Mouse (Mus musculus) embryonic facial prominence, embryonic 15.5 days (tissue): Measurements from ENCODE around the gene Decr2. TPM values are rescaled to one million over a fixed set of nuclear protein-coding genes. Genes with fewer than 3 reads are reported as not detected.
"Not testable (repeated sequence)": the region's sequence is repeated elsewhere in the genome, so short reads cannot be mapped to it uniquely, and the experiment has no call there.

ENCODE experiments used
- ATAC-seq: fragments of 200-750 bp; cut with Nextera tagmentation; 2 replicates; pipeline ENCODE4 v1.8.0; 2017; ENCODE audit warnings: low read depth, moderate TSS enrichment; ENCODE audit not compliant: insufficient number of reproducible peaks, low FRiP score, low TSS enrichment
- H3K27ac ChIP-seq: fragments of 300-500 bp; sonication (generic); replicated peaks from 2 replicates; pipeline ENCODE4 v1.5.1; 2015; ENCODE audit warnings: mild to moderate bottlenecking, inconsistent platforms
- H3K27me3 ChIP-seq: fragments of 300-500 bp; sonication (generic); 2 replicates; pipeline ENCODE4 v1.6.1; 2015; ENCODE audit warnings: inconsistent platforms
- H3K36me3 ChIP-seq: fragments of 300-500 bp; sonication (generic); 2 replicates; pipeline ENCODE4 v1.6.1; 2015; ENCODE audit warnings: mild to moderate bottlenecking, inconsistent platforms
- H3K4me1 ChIP-seq: fragments of 300-500 bp; sonication (generic); 2 replicates; pipeline ENCODE4 v1.6.1; 2015; ENCODE audit warnings: inconsistent platforms
- H3K4me2 ChIP-seq: fragments of 300-500 bp; sonication (generic); replicated peaks from 2 replicates; pipeline ENCODE4 v1.6.1; 2015; ENCODE audit warnings: mild to moderate bottlenecking, inconsistent platforms
- H3K4me3 ChIP-seq: fragments of 300-500 bp; sonication (generic); replicated peaks from 2 replicates; pipeline ENCODE4 v1.5.1; 2015; ENCODE audit warnings: mild to moderate bottlenecking, inconsistent platforms
- H3K9ac ChIP-seq: fragments of 300-500 bp; sonication (generic); 2 replicates; pipeline ENCODE4 v1.6.1; 2015; ENCODE audit warnings: inconsistent platforms
- H3K9me3 ChIP-seq: fragments of 300-500 bp; sonication (generic); replicated peaks from 2 replicates; pipeline ENCODE4 v1.6.1; 2016; ENCODE audit warnings: inconsistent platforms
- WGBS: fragments of 180-500 bp; shearing (Covaris S2); methylation state at CpG from one replicate; pipeline ENCODE4 v1.1.7; 2015; 5-methylcytosine and 5-hydroxymethylcytosine counted together
- polyA plus RNA-seq: library from polyadenylated mRNA; unstranded; fragments of >200 nt; fragmentation: Nextera tagmentation; extraction: Ambion mirVana; gene quantifications from 2 replicates; pipeline ENCODE4 v1.2.1, GENCODE M21; 2015

Gene Decr2
- polyA plus RNA-seq, 1 experiment from 2014 or later, result 42.6 TPM

DNA sequence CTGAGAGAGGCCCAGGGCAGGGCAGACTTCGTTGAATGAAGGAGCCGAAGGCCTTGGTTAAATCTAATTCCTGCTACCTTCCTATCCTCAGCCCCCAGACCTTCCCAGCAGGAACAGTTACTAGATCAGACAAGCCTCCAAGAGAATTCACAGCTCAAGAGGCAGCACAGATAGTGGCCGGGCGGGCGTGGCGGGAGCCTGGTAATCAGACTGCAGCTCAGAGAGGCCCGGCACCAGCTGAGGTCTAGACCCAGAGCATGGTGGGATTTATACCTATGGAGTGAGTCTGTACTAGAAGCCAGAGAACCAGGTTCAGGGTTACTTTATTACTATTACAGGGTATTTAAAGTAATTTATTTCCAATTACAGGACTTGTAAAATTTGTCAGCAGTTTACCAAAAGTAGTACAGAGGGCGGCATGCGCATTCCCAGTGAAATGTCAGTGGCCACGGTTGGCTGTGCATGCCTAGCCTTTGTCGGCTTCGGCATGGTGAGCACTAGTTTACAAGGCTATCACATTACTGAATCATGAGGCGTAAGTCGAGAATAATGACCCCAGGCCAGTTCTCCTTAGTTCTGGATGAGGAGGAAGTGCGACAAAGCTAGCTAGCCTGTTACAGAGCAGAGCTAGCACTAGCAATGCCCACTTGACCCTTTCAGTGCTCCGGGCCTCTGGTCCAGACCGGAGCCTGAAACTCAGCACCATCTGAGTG is 35.8 kb downstream of the Decr2 start:
- Histone ChIP-seq H3K9me3 (no peaks in the 10 kb centered on the region), H3K27ac (no peak overlapping the region), H3K36me3 (peaks cover 10% of the 10 kb centered on the region; the same call in 1 of the 2 replicates), H3K4me3 (no peak overlapping the region), H3K9ac (no peak overlapping the region), H3K27me3 (no peaks in the 10 kb centered on the region), H3K4me2 (no peak overlapping the region), H3K4me1 (no peaks in the 10 kb centered on the region)
- 51% methylated on average over 17 of the region's 17 CpGs for WGBS
- ATAC-seq, result no peak

DNA sequence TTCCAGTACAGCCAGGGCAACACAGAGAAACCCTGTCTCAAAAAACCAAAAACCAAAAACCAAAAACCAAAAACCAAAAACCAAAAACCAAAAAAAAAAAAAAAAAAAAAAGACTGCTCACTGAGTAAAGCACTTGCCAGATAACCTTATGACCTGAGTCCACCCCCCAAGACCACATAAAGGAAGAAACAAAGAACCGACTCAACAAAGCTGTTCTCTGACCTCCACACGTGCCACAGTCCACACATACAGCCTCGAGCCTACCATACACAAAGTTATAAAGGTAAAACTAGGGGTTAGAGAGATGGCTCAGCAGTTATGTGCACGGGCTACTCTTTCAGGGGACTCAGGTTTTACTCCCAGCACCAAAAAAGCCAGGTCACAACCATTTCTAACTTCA is 37.4 kb downstream of the Decr2 start:
- Histone ChIP-seq H3K4me2 (no peak overlapping the region), H3K9me3 (no peaks in the 10 kb centered on the region), H3K4me1 (0 out of 2 replicates have a peak, but pooled peaks cover 4% of the 10 kb centered on the region), H3K4me3 (no peak overlapping the region), H3K27ac (no peak overlapping the region), H3K9ac (no peak overlapping the region), H3K36me3 (0 out of 2 replicates have a peak, but pooled peaks cover 5% of the 10 kb centered on the region), H3K27me3 (no peaks in the 10 kb centered on the region)
- 94% methylated on average over 4 of the region's 4 CpGs for WGBS
- no peak for ATAC-seq

DNA sequence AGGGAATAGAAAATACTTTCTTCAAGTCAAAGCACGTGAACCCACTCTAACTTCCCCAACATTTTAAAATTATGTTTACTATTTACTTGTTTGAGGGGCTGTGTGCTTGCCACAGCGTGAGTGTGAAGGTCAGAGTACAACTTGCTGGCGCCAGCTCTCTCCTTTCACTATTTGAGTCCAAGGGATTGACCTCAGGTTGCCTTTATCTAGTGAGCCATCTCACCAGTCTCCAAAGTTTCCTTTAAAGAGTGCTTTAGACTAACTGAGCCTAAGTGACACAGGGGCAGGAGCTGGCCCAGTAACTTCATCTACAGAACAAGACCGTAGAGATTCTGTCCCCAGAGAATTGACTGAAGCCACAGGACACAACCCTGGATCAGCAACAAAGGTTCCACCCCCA is 38.1 kb downstream of the Decr2 start:
- H3K9me3 ChIP-seq, result no peaks in the 10 kb centered on the region
- H3K27me3 ChIP-seq, result no peaks in the 10 kb centered on the region
- H3K9ac ChIP-seq, result no peak overlapping the region
- ATAC-seq, result no peak
- H3K27ac ChIP-seq, result no peak overlapping the region
- 0 out of 2 replicates have a peak, but pooled peaks cover 4% of the 10 kb centered on the region for H3K4me1 ChIP-seq
- WGBS, result 87% methylated on average over 4 of the region's 4 CpGs
- H3K36me3 ChIP-seq, result 0 out of 2 replicates have a peak, but pooled peaks cover 5% of the 10 kb centered on the region
- H3K4me2 ChIP-seq, result no peak overlapping the region
- no peak overlapping the region for H3K4me3 ChIP-seq

DNA sequence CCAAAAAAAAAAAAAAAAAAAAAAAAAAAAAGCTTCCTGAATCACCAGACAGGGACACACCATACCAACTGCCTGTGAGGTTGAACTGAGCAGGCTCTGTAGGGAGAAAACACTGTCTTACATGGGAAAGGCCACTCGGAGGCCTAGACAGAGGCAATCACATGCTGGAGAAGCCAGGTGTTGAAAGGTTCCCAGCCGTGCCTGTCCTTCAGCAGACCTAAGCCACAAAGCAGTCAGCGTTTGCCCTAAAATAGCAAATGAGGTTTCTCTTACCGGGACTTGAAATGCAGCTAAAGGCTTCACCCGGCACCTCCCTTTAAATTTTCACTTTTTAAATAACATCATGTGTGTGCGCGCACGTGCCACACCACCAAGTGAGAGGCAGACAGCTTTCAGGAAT is 42.0 kb downstream of the Decr2 start:
- H3K36me3 ChIP-seq, result 0 out of 2 replicates have a peak, but pooled peaks cover 5% of the 10 kb centered on the region
- WGBS, result 78% methylated on average over 8 of the region's 8 CpGs
- H3K4me1 ChIP-seq, result 0 out of 2 replicates have a peak, but pooled peaks cover 4% of the 10 kb centered on the region

DNA sequence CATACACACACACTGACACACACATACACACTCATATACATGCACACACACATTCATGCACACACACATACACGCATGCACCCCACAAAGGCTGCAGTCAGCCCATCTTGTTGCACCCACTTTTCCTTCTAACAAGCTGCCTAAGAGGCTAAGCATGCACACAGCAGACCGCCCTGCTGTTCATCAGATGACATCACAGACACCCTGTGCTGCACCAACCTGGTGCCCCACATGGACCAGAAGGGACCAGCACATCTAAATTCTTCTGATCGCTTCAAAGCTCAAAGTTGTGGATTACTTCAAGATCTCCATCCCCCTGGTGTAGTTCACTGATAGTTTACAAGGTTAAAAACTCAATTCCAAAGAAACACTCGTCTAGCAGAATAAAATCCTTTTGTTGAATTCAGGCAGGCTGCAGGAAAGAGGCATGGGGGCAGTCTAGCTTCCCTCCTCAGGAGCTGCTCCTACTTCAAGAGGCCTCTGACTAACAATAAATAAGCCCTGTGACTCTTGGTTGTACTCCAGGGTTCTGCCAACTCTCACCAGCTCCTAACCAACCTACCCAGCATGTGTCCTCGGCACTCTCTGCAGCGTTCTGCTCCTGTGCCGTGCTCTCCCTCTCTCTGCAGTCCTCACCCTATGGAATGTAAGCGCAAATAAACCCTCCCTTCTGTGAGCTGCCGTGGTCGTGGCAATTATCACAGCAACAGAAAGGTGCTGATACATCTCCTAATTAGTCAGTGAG is 43.7 kb downstream of the Decr2 start:
- Histone ChIP-seq H3K4me2 (no peak overlapping the region), H3K36me3 (0 out of 2 replicates have a peak, but pooled peaks cover 5% of the 10 kb centered on the region), H3K4me3 (no peak overlapping the region), H3K9me3 (no peaks in the 10 kb centered on the region), H3K9ac (no peak overlapping the region), H3K27ac (no peak overlapping the region), H3K4me1 (peaks cover 9% of the 10 kb centered on the region; the same call in 1 of the 2 replicates), H3K27me3 (no peaks in the 10 kb centered on the region)
- WGBS, result 53% methylated on average over 10 of the region's 10 CpGs
- ATAC-seq, result no peak

More for the DNA sequence above, 42.0 kb downstream of the Decr2 start:
- ATAC-seq, result no peak
- H3K4me3 ChIP-seq, result no peak overlapping the region
- no peaks in the 10 kb centered on the region for H3K27me3 ChIP-seq
- no peak overlapping the region for H3K9ac ChIP-seq
- H3K4me2 ChIP-seq, result no peak overlapping the region
- no peak overlapping the region for H3K27ac ChIP-seq
- H3K9me3 ChIP-seq, result no peaks in the 10 kb centered on the region

DNA sequence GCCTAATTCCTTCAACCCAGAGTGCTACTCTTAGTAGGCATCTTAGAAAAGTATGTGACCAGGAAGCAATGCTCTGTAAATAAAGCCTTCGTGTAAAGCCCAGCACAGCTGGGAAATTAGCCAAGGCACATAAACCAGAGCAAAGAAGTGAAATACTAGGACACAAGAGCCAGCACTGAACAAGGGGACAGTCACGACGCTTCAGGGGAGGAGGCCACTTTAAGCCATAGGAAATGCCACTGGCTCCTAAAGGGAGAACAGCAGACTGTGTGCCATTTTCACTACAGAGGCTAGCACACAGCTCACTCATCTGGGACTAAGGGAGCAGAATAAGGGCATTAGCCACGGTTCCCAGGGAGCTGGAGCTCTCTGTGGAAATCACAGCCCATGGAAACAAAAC is 44.9 kb downstream of the Decr2 start:
- Histone ChIP-seq H3K36me3 (0 out of 2 replicates have a peak, but pooled peaks cover 5% of the 10 kb centered on the region), H3K4me2 (no peak overlapping the region), H3K9ac (no peak overlapping the region), H3K9me3 (no peaks in the 10 kb centered on the region), H3K4me1 (peaks cover 12% of the 10 kb centered on the region; the same call in 1 of the 2 replicates), H3K27ac (no peak overlapping the region), H3K4me3 (no peak overlapping the region), H3K27me3 (no peaks in the 10 kb centered on the region)
- no peak for ATAC-seq
- 54% methylated on average over 4 of the region's 4 CpGs for WGBS

DNA sequence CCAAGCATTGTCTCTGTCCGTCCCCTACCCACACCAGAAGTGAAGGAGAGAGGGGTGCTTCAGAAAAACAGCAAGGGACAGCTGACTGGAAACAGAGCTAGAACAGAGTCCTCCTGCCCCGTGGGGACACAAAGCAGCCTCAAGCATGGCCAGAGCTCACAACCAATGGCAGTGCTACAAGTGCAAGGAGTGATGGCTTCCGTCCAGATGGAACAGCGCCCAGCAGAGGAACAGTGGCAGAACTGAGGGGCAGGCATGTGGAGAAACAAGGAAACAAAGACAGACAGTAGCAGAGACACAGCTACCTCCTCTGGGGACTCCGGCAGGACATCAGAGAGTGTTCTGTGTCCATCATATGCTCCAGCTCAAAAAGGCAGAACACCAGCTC is 46.9 kb downstream of the Decr2 start:
- Histone ChIP-seq H3K9ac (no peak overlapping the region), H3K4me1 (peaks cover 9% of the 10 kb centered on the region; the same call in 1 of the 2 replicates), H3K27me3 (no peaks in the 10 kb centered on the region), H3K27ac (no peak overlapping the region), H3K4me3 (no peak overlapping the region), H3K9me3 (no peaks in the 10 kb centered on the region), H3K4me2 (no peak overlapping the region), H3K36me3 (no peaks in the 10 kb centered on the region)
- WGBS, result 68% methylated on average over 5 of the region's 5 CpGs
- ATAC-seq, result no peak

DNA sequence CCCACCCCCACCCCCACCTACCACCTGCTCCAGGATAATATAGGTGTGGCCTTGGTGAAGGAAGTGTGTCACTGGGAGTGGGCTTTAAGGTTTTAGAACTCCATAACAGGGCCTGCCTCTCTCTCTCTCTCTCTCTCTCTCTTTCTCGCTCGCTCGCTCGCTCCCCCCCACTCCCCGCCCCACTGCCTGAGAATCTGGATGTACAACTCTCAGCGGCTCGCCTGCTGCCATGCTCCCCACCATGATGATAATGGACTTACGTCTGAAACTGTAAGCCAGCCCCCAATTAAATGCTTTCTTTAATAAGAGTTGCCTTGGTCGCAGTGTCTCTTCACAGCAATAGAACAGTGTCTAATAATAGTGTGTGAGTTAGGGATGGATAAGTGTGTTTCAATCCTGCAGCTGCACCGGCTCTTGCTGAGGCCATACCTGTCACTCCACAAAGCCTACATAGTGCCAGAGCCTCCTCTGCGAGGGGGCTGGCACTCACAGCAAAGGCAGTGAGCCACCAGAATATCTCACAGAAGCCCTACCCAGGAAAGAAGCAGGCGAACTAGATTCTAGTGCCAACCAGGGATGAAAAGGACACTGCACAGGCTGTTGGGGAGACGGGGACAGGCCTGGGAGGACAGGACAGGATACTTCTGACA is 47.4 kb downstream of the Decr2 start:
- Histone ChIP-seq H3K27me3 (no peaks in the 10 kb centered on the region), H3K9me3 (no peaks in the 10 kb centered on the region), H3K4me1 (peaks cover 9% of the 10 kb centered on the region; the same call in 1 of the 2 replicates), H3K4me3 (no peak overlapping the region), H3K4me2 (no peak overlapping the region), H3K9ac (no peak overlapping the region), H3K36me3 (no peaks in the 10 kb centered on the region), H3K27ac (no peak overlapping the region)
- ATAC-seq, result no peak
- 78% methylated on average over 13 of the region's 13 CpGs for WGBS

DNA sequence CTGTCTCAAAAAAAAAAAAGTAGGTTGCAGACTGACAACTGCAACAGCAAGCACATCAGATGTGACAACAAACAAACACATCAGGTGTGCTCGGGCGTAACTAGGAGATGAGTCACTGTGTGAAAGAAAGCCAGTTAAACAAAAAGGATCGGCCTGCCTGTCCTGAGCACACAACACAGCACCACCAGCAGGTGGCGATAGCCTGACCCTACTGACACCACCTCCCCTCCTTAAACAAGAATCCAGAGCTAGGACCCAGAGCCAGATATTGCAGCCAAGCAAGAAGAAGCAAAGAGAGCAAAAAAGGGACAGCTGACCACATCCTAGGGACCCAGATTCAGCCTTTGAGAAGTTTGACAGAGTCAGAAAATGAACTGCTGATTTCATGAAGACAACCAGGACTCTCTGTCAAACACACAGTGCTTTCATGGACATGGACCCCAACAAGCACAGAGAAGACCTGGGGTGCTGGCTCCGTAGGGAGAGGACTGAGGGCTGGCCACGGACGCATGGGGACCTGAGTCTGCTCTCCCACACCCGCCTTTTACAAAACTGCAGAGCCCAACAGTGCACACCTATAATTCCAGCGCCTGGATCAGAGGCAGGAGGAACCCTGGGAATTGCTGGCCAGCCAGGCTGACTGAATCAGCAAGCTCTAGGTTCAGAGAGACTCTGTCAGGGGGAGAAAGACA is 48.9 kb downstream of the Decr2 start:
- H3K27ac ChIP-seq, result no peak overlapping the region; the same call in 1 of the 2 replicates
- ATAC-seq, result no peak
- H3K9me3 ChIP-seq, result no peaks in the 10 kb centered on the region
- peaks cover 9% of the 10 kb centered on the region; the same call in 1 of the 2 replicates for H3K4me1 ChIP-seq
- H3K9ac ChIP-seq, result no peak overlapping the region
- no peaks in the 10 kb centered on the region for H3K27me3 ChIP-seq
- H3K36me3 ChIP-seq, result peaks cover 2% of the 10 kb centered on the region; the same call in 1 of the 2 replicates
- no peak overlapping the region for H3K4me3 ChIP-seq
- H3K4me2 ChIP-seq, result no peak overlapping the region
- 48% methylated on average over 9 of the region's 9 CpGs for WGBS

DNA sequence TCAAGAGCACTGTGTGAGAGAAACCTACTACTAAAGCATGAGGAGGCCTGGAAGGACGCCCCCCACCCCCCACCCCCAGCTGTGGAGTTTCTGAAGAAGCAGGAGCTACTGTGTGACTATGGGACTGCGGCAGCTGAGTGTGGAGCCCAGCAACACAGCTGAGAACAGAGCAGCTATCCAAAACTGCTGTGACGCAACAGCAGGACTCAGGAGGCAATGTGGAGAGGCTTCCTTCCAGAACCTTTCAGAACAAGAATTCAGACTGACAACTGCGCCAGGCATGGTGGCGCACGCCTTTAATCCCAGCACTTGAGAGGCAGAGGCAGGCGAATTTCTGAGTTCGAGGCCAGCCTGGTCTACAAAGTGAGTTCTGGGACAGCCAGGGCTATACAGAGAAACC is 49.4 kb downstream of the Decr2 start:
- H3K4me1 ChIP-seq, H3K27ac ChIP-seq, H3K9ac ChIP-seq, H3K36me3 ChIP-seq, H3K4me2 ChIP-seq, H3K27me3 ChIP-seq, H3K9me3 ChIP-seq, H3K4me3 ChIP-seq, ATAC-seq: not testable (repeated sequence)
- 88% methylated on average over 8 of the region's 8 CpGs for WGBS

DNA sequence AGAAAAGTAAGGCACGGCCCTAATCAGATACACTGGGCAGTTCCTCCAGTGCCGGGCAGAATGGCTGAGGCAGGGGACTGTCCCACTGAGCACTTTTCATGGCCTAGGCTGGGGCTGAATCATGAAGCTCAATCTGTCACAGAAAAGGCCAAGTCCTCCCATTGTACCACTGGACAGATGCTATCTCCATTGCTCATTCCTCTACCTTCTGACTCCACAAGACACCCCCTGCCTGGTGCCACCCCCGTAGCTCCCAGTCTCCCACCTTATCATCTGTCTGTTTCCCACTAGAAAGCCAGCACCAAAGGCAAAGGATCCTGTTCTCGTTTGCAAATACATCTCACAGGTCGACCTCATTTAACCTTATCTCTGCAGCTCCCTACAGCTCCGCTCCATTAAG is 58.1 kb downstream of the Decr2 start:
- Histone ChIP-seq H3K36me3 (peaks cover 37% of the 10 kb centered on the region), H3K4me1 (no peaks in the 10 kb centered on the region), H3K27me3 (no peaks in the 10 kb centered on the region), H3K9ac (no peak overlapping the region), H3K27ac (no peak overlapping the region), H3K9me3 (no peaks in the 10 kb centered on the region), H3K4me2 (no peak overlapping the region), H3K4me3 (no peak overlapping the region)
- 80% methylated on average over 6 of the region's 6 CpGs for WGBS
- ATAC-seq, result no peak
